Mouse (Mus musculus): ENCODE measurements around the gene Bgn. TPM values are rescaled to one million over a fixed set of nuclear protein-coding genes. Genes with fewer than 3 reads are reported as not detected.

Bgn gene
- polyA plus RNA-seq, 1 experiment from 2014 or later = 18.3 TPM

DNA sequence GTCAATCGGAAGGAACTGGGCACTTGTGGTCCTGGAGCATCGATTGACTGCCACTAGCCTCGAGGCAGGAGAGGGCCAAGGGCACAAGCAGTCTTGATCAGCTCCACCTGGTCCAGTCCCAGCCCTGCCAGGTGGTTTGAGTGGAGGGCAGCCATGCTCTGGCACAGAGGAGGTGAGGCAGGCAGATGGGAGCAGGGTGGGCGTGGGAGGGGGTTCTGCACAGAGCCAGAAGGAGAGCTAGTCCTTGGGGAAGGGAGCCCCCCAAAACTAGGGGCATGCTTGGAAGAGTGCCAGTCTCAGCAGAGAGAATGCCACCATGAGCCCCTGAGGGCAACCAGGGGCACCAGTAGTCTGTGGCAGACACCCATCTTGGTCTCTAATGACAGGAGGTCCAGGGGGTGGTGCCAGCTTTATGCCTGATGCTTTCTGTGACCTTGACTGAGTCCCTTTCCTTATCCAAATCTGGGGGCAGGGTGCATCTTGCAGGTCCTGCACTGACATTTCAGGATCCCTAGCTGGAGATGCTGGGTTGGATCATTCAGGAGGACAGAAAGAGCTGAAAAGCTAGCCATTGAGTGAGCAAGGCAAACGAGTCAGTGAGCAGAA is 21.8 kb downstream of the Bgn start:
- Histone ChIP-seq H3K36me3 (replicated peaks; ENCODE audit: insufficient read depth, low read length) (no peaks in the 10 kb centered on the region), H3K9ac (replicated peaks) (no peak overlapping the region), H3K4me3 (ENCODE audit: low read depth, low read length) (no peak overlapping the region), H3K4me2 (ENCODE audit: low read depth, low read length) (no peak overlapping the region), H3K9me3 (ENCODE audit: low read length) (no peaks in the 10 kb centered on the region), H3K27ac (ENCODE audit: low read depth) (no peak overlapping the region), H3K4me1 (ENCODE audit: insufficient read depth) (no peaks in the 10 kb centered on the region), H3K27me3 (ENCODE audit: insufficient read depth, low read length) (peaks cover 37% of the 10 kb centered on the region)
- DNase-seq = no peak
- 66% methylated on average over 5 of the region's 5 CpGs for WGBS (ENCODE audit: insufficient replicate concordance)
- ATAC-seq = no peak
- TF ChIP-seq EP300 (IDR thresholded peaks at IDR 0.05; ENCODE audit: low read depth) (no peak), CTCF (IDR thresholded peaks at IDR 0.05; ENCODE audit: low read depth) (no peak)

GRCm38 (mm10) chrX:73506577-73506976 is 23.2 kb downstream of the Bgn start:
- 74% methylated on average over 4 of the region's 4 CpGs for WGBS (ENCODE audit: insufficient replicate concordance)
- H3K27me3 ChIP-seq (ENCODE audit: insufficient read depth, low read length) = peaks cover 36% of the 10 kb centered on the region
- no peak overlapping the region for H3K27ac ChIP-seq (ENCODE audit: low read depth)
- H3K9me3 ChIP-seq (ENCODE audit: low read length) = no peaks in the 10 kb centered on the region
- no peak overlapping the region for H3K4me3 ChIP-seq (ENCODE audit: low read depth, low read length)
- DNase-seq (no peak), ATAC-seq (no peak)
- TF ChIP-seq CTCF (IDR thresholded peaks at IDR 0.05; ENCODE audit: low read depth) (no peak), EP300 (IDR thresholded peaks at IDR 0.05; ENCODE audit: low read depth) (no peak)
- no peaks in the 10 kb centered on the region for H3K36me3 ChIP-seq (replicated peaks; ENCODE audit: insufficient read depth, low read length)
- H3K9ac ChIP-seq (replicated peaks) = no peak overlapping the region
- no peak overlapping the region for H3K4me2 ChIP-seq (ENCODE audit: low read depth, low read length)
- H3K4me1 ChIP-seq (ENCODE audit: insufficient read depth) = no peaks in the 10 kb centered on the region

GRCm38 (mm10) chrX:73509209-73509608 is 25.8 kb downstream of the Bgn start:
- Histone ChIP-seq H3K27me3 (ENCODE audit: insufficient read depth, low read length) (peaks cover 14% of the 10 kb centered on the region; the same call in 1 of the 2 replicates), H3K9me3 (ENCODE audit: low read length) (no peaks in the 10 kb centered on the region), H3K36me3 (replicated peaks; ENCODE audit: insufficient read depth, low read length) (no peaks in the 10 kb centered on the region), H3K4me3 (ENCODE audit: low read depth, low read length) (no peak overlapping the region), H3K9ac (replicated peaks) (no peak overlapping the region), H3K27ac (ENCODE audit: low read depth) (no peak overlapping the region), H3K4me1 (ENCODE audit: insufficient read depth) (no peaks in the 10 kb centered on the region), H3K4me2 (ENCODE audit: low read depth, low read length) (no peak overlapping the region)
- no peak for ATAC-seq
- no peak for DNase-seq
- TF ChIP-seq EP300 (IDR thresholded peaks at IDR 0.05; ENCODE audit: low read depth) (no peak), CTCF (IDR thresholded peaks at IDR 0.05; ENCODE audit: low read depth) (no peak)
- WGBS (ENCODE audit: insufficient replicate concordance) = 77% methylated on average over 3 of the region's 3 CpGs

GRCm38 (mm10) chrX:73512904-73513303 is 29.5 kb downstream of the Bgn start:
- no peak for TF ChIP-seq CTCF (IDR thresholded peaks at IDR 0.05; ENCODE audit: low read depth)
- TF ChIP-seq EP300 (IDR thresholded peaks at IDR 0.05; ENCODE audit: low read depth) = no peak
- 61% methylated on average over 3 of the region's 3 CpGs for WGBS (ENCODE audit: insufficient replicate concordance)
- Histone ChIP-seq H3K9ac (replicated peaks) (no peak overlapping the region), H3K4me1 (ENCODE audit: insufficient read depth) (no peaks in the 10 kb centered on the region), H3K27ac (ENCODE audit: low read depth) (no peak overlapping the region), H3K27me3 (ENCODE audit: insufficient read depth, low read length) (peaks cover 3% of the 10 kb centered on the region; the same call in 1 of the 2 replicates), H3K4me3 (ENCODE audit: low read depth, low read length) (no peak overlapping the region), H3K4me2 (ENCODE audit: low read depth, low read length) (no peak overlapping the region), H3K9me3 (ENCODE audit: low read length) (no peaks in the 10 kb centered on the region), H3K36me3 (replicated peaks; ENCODE audit: insufficient read depth, low read length) (no peaks in the 10 kb centered on the region)
- ATAC-seq = no peak
- DNase-seq = no peak

DNA sequence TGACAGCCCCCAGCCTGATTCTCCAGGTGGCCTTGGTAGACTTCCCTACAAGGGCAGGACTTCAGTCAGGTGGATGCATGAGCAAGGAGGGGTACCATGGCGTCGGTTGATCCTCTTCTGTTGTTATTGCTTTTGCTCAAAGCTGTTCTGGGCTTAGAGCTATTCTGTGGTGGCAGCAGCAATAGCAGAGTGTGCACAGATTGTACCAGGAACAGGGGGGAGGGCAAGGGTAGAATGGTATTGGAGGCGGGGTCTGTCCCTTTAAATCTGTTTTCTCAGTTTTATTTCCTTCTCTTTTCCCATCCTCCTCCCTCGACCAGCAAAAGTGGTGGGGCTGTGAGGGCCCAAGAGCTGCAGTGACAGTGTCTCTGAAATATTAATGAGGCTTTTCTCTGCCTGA is 33.2 kb downstream of the Bgn start:
- Histone ChIP-seq H3K27me3 (ENCODE audit: insufficient read depth, low read length) (no peaks in the 10 kb centered on the region; the same call in 1 of the 2 replicates), H3K4me3 (ENCODE audit: low read depth, low read length) (no peak overlapping the region), H3K9ac (replicated peaks) (no peak overlapping the region), H3K27ac (ENCODE audit: low read depth) (no peak overlapping the region), H3K9me3 (ENCODE audit: low read length) (no peaks in the 10 kb centered on the region), H3K36me3 (replicated peaks; ENCODE audit: insufficient read depth, low read length) (no peaks in the 10 kb centered on the region), H3K4me2 (ENCODE audit: low read depth, low read length) (no peak overlapping the region), H3K4me1 (ENCODE audit: insufficient read depth) (no peaks in the 10 kb centered on the region)
- no peak for ATAC-seq
- 51% methylated on average over 4 of the region's 4 CpGs for WGBS (ENCODE audit: insufficient replicate concordance)
- TF ChIP-seq EP300 (IDR thresholded peaks at IDR 0.05; ENCODE audit: low read depth) (no peak), CTCF (IDR thresholded peaks at IDR 0.05; ENCODE audit: low read depth) (no peak)
- DNase-seq = no peak

- H3K4me1 ChIP-seq (ENCODE audit: insufficient read depth) = no peaks in the 10 kb centered on the region
- no peaks in the 10 kb centered on the region for H3K36me3 ChIP-seq (replicated peaks; ENCODE audit: insufficient read depth, low read length)
- no peaks in the 10 kb centered on the region for H3K9me3 ChIP-seq (ENCODE audit: low read length)
- DNase-seq = no peak
- H3K4me2 ChIP-seq (ENCODE audit: low read depth, low read length) = no peak overlapping the region
- H3K9ac ChIP-seq (replicated peaks) = no peak overlapping the region
- H3K27me3 ChIP-seq (ENCODE audit: insufficient read depth, low read length) = no peaks in the 10 kb centered on the region; the same call in 1 of the 2 replicates
- TF ChIP-seq CTCF (IDR thresholded peaks at IDR 0.05; ENCODE audit: low read depth) = no peak
- TF ChIP-seq EP300 (IDR thresholded peaks at IDR 0.05; ENCODE audit: low read depth) = no peak
- H3K27ac ChIP-seq (ENCODE audit: low read depth) = no peak overlapping the region
- ATAC-seq = no peak
- no peak overlapping the region for H3K4me3 ChIP-seq (ENCODE audit: low read depth, low read length)
These were observed 33.7 kb downstream of the Bgn start for GRCm38 (mm10) chrX:73517060-73517600.
